Mouse (Mus musculus) brain, adult 2 months (tissue): ENCODE data around the gene Cachd1.

Source experiments
- DNase-seq: peaks from one replicate; pipeline ENCODE4 v3.0.0; 2011; ENCODE audit warnings: low read depth, low spot score

Gene Cachd1

DNA sequence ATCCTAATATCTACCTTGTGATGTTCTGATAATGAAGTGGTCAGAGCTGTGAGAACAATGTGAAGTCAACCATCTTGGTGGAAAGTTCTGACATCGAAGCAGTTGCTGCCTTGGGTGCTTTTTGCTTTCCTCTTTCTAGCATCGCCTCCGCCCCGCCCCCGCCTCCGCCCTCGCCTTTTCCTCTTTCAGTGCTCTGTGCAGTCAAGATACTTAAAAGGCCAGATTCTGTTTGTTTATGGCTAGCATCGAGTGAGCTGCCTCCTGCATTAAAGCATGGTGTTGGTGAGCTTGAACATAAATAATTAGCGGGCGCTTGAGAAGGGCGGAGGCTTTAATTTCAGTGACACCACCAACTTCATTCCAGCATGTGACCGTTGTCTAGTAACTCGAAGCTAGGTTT is 88.9 kb downstream of the Cachd1 start:
- DNase-seq, result peak; percentile 17

DNA sequence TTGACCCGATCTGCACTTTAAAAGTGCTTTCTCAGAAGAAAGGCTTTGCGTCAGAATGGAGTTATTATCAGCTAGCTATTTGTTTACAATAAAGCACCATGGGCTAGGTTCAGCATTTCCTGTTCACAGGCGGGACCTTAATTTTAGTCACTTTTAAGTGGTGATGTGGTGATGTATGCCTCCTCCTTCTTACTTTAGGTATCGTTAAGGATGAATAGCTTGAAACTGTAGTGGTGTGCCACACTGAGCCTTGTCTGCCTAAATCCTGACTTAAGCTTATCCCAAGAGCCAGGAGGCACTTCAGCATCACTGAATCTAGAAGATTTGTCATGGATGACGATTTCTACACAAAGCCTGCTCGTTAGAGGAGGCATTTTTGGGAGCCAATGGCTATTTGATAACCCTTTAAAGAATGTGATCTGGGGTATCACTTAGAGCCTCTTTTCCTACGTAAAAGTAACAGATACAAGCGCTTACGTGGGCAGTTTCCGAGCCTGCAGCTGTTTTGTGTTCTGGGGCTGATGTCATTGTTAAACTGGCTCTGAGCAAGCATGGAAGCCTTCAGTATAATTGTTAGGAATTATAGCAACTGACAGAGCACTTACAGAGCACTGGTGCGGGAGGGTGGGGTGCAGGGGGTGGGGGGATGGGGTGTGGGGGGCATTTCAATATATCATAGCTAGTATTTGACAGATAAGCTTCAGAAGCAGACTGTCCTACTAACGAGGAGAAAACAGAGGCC is 89.7 kb downstream of the Cachd1 start:
- peak; percentile 58 for DNase-seq

DNA sequence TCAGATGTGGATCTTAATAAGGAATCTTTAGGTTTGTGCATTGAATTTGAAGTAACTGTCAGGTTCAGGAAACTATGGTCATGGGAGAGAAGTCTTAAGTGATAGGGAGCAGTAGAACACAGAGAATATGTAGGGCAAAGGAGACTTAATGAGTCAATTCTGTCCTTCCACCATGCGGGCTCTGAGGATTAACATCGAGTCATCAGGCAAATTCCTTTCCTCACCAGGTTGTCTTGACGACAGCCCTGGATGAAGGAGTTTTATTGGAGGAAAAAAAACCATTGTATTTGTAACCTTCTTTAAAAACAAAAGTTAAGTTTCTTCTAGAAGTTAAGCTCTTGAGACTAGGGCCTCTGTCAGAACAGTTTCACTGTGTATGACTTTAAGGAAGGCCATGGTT is 100.9 kb downstream of the Cachd1 start:
- no peak for DNase-seq

DNA sequence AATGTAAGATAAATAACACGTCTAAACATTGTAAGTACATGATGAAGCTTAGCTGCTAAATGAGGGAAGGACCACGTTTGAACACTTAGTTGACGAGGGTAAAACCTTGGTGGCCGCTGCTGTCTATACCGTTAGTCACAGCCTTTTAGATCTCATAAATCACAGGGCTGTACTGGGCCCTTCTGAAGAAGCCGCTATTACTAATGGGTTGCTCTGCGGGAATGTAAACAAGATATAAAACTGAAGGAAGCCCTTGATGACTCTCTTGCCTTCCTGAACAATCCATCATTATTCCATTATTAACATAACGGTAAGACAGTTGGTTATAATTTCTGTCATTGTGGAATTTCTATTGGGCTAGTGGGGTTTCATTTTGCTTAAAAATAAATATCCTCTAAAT is 102.9 kb downstream of the Cachd1 start:
- no peak for DNase-seq

DNA sequence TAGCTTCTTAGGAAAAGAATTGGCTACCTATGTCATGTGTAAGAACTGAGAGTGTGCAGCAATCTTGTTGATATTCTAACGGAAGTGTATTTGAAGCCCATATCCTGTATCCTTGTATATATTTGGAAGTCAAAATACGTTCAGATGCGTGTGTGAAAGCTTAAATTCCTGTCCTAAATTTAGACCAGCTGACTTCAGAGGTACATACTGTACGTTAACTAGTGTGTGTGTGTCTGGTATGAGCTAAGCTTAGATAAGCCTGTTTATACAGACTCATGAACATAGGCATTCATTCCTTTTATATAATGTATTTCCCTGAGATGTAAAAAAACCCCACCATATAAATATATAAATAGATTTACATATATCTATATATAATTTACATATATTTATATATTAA is 103.6 kb downstream of the Cachd1 start:
- DNase-seq, result no peak

DNA sequence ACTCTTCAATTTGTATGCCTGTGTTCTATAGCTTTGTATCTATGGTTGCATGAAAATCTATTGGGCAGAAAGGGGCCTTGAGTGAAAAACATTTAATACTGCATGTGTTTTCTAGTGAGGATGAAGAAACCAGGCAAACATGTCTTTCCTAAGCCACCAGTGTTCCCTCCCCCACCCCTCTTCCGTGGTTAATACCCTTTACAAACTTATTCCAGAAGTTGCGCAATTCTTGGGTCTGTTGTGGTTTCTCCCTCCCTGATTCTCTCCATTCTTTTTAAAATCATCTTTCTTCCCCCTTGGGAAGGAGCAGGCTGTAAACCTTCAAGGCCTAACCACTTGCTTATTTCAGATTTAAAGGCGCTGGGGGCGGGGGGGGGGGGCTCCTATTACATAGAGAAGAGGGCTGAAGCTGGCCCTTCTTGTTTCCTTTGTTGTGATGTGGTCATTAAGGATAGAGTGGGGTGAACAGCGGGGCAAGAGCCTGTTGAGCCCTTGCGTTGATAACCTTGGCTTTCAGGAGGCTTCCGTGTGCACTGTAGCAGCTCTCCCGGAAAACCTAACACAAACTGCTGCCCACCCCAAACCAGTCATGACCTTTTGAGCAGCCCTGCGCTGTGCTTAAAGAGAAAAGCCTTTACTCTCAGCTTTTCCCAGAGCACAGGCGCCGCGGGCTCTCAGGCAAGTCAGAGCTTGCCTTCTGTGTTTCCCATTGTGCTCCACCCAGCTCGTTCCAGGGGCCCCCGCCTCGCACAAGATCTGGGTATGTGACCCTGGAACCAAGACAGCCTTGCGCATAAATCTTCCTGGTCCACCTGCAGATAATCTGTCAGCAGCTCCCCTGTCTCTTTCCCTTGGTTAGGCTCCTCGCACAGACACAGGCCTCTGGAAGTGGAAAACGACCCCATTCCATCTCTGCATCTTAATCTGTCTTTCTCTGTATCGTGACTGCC is 109.6 kb downstream of the Cachd1 start:
- DNase-seq, result no peak

DNA sequence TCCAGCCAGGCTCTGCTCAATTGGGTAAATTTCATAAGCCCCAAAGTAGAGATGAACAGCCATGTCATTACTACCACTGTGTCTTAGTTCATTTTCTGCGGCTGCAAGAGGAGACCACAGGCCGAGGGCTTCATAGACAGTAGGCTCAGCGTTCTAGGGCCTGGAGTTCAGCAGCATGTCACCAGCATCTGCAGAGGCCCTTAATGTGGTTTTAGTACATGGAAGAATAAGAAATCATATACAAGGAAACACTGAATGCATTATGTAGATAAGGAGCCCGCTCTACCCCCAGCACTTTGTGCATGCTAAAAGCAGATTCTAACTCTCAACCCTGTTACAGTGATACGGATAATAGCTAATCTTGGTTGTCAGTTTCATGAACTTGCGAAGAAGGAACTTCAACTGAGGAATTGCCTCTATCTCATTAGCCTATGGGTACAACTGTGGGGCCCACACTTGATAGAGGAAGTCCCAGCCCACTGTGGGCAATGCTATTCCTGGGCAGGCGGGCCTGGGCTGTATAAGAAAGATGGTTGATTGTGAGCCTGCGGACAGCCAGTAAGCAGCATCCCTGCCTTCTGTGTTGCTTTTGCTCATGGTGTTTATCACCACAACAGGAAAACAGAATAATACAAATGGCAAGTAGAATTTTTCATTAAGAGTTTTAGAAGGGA is 110.4 kb downstream of the Cachd1 start:
- DNase-seq, result no peak

DNA sequence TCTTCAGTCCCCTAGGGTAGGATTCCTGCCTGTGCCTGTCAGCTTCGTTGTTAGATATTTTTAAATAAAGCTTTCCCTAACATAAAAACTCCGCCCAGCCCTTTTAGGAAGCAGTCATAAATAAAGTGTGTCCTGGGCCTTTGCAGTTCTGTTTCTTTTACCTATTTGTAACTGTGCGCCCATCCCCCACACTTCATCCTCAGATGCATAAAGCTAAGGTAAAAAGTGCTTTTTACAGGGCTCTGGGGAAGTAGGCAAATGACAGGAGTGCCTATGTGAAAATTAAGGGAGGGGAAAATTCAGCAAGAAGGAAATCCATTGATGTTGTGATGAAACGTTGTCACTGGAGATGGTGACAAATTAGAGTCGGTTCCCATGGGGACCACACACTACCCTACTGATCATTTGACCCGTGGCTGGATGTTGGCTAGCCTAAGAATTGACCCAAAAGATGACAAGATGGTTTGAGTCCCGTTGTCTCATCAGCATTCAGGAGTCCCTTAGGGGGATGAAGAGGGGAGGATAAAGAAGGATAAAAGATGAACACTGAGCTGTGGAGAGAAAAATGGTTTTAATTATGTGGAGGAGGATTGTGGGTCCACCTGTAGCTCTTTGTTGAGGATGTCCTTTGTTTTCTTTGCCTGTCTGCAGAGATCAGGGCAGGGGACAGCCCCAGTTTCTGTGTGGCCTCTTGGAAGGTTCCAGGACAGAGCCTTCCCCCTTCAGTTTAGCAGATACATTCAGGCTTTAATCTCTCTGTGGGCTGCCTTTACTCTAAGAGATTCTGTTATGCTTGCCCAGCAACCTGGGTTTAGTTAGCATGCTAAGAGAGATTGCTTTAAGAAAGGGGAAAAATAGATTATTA is 113.9 kb downstream of the Cachd1 start:
- no peak for DNase-seq

DNA sequence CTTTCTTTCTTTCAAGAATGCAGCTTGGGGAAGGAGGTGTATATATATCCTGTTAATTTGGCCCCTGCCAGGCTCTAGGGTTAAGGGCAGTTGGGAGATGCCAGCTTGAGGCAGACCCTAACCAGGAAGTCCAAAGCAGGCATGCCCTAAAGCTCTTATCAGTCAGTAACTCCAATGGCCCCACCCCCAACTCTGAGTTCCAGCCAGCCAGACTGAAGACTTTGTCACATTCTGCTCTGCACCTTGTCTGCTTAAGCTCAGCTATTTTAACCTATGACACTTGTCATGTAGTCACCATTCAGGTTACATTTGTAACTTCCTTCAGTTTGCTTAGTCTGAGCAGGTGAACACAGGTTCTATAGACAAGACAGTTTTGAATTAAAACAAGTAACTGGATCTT is 117.3 kb downstream of the Cachd1 start:
- DNase-seq, result no peak

DNA sequence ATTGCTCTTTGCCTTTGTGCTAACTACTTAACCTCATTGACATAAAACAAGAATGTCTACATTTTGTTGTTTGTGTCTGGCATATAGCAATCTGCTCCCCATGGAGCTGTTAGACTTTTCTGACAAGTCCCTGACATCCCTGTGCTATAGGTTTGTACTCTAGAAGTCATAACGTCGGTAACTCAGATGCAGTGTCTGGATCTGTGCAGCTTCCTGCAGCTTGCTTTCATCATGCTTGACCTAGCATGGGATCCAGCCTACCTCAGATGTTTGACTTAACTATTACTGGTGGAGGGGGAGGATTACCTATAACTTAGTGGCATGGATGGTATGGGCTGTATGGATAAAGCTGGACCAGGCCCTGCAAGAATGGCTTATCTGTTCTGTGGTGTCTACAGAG is 117.7 kb downstream of the Cachd1 start:
- no peak for DNase-seq

DNA sequence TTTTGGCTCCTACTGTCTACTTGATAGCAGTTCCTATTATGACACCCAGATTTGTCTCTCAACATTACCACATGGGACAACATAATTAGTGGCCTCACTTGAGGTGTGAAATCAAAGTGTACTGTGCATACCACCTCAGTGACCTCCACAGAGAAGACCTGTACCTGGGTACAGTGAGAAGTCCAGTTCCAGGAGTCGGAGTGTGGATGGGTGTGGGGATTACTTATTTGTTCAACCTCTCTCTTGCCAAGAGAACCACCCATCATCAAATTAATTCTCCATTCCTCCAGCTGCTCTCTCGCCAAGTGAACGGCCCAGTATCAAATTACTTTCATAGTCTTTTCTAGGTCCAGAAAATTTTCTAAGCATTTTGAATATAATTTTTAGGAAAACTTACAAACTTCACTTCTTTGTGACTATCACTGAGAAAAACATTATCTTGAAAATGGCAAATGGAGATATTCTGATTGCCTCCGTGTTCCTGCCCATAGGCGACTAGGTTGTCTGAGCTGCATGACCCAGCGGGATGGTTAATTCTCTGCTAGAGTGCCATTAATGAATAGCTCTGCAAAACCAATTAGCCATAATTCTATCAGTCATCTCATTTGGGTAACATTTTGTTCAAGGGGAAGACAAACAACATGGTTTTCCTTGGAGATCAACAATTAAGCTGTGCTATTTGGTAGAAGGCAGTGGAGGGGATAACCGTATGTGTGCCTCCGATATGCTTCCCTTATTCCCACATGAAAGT is 120.0 kb downstream of the Cachd1 start:
- DNase-seq, result no peak

DNA sequence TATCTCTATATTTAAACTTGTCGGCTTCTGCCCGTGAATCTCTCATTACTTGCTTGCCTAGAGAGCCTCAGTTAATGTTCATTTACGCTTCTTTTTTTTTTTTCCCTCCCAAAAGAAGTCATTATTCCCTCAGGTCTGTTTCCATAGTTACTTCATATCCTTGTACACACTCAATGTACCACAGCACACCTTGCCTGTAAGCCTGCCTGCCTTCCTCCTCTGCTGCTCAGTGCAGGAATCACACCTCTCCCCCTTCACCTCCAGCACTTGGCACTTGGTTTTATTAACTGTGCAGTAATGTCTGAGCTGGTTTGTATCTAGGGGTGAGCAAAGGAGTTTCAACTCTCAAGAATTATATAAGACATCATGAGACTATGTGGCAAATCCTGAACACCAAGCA is 121.5 kb downstream of the Cachd1 start:
- no peak for DNase-seq

DNA sequence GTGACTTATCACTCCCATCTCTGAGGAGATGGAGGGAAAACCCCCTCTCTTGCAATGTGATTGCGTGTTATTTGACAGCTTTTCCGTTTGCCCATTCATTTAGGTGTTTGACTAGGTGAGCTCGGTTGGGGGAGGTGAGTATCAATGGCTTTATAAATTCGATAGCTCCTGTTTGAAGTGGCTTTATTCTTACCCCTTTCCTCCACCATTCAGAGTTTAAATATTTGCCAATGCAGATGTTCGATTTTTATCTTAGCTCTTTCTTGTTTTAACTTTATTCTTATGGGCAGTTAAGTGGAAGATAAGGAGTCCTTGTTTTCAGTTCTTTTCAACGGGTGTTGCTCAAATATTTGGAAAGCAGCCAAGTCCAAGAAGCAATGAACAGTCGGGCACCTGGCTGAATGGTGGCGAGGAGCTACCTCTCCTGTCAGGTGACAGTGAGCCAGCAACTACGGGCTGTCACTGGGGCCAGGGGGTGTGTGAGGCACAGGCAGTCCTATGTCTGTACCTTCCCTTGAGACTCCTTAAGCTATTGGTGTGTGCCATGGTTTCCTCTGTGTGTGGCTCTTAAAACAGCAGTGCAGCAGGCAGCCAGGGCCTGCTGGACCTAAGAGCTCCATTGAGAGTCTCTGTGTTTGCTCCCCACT is 133.3 kb downstream of the Cachd1 start:
- DNase-seq, result no peak

DNA sequence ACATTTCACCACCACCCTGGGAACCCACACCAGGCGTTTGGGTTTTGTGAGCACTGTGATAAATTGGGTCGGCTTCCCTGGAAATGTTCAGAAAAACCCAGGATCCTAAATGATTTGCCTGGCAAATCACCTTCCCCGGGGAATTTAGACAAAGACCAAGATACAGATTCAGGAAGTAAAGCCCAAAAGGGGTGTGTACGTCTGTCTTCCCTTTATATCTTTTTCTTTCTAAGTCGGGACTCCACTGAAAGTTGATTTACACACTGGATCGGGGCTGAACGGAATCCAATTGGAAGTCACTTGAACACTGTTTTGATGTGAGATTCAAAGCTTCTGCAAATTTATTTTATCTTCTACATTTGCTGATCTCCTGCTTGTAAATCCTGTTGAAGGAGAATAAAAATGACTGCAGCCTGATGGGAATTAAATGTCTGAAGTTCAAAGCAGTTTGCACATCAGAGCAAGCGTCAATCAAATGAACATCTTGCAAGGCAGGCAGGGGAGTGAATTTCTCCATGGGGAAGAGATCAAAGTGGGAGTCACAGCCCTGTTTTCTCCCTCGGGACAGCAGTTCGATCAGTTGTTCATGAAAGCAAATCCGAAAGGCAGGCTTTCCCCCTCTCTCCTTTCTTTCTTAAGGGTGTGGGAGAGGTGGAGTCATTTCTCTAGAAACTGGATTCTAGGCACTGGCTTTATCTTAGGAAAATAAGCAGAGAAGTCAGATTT is 134.3 kb downstream of the Cachd1 start:
- peak; percentile 41 for DNase-seq

DNA sequence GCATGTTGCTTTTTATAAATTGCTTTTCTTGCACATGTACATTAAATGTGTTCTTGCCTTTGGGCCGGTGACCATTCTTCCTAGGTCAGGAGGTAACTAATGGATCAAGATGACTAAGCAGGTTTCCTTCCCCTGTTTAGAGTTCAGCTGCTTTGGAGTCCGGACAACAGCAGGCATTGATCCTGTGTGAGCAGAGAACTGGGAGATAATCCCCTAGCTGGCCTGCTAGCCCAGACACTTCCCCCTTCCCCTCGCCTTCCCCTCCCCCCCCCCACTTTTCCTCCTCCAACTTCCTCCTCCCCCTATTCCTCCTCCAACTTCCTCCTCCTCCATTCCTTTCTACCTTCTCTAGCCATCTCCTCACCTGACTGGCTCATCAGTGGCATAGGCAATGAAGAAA is 135.2 kb downstream of the Cachd1 start:
- DNase-seq, result no peak

DNA sequence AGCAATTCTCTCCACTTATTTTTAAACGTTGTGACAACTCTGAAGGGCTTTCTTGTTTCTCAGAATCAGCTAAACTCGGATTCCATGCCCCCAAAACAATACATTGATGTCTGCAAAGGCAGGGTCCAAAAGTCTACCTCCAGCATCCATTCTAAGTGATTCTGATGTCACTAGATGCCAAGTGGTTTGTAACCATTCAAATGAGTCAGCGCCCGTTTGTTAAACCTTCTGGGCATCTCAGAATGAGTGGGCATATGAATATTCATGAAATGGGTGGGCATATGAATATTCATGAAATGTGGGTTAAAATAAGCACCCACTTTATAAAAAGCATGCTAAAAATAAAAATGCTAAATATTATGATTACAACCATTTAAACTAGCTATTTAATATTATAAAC is 137.2 kb downstream of the Cachd1 start:
- peak; percentile 50 for DNase-seq

DNA sequence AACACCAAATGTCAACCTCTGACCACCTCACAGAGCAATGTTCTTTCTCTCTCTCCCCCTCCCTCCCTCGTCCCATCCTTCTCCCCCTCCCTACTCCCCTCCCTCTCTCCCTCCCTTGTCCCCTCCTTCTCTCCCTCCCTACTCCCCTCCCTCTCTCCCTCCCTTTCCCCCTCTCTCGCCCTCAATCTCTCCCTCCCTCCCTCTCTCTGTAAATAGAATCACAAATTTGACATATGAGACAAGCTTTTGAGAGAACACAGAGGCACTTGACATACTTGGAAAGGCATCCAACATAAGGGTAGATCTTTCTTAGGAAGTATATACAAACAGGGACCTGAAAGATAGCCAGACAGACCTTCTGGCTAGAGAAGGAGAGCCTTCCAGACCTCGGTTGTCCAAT is 138.1 kb downstream of the Cachd1 start:
- DNase-seq, result no peak

DNA sequence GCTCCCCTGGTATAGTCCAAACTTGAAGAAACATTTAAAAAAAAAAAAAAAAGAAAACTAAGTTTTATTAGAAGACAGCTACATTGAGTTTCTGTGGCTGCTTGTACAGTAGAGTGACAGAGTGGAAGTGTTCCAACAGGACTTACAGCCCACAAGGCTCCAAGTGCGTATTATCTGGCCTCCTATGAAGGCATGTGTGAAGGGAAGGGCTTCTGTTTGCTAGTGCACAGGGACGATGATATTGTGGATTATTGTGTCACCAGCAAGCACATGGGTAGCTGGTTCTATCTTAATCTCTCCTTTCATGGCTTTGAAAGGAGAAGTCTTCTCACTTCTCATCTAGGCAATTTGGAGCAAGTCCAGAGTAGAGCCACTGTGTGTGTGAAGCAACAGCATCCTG is 138.6 kb downstream of the Cachd1 start:
- DNase-seq, result no peak

DNA sequence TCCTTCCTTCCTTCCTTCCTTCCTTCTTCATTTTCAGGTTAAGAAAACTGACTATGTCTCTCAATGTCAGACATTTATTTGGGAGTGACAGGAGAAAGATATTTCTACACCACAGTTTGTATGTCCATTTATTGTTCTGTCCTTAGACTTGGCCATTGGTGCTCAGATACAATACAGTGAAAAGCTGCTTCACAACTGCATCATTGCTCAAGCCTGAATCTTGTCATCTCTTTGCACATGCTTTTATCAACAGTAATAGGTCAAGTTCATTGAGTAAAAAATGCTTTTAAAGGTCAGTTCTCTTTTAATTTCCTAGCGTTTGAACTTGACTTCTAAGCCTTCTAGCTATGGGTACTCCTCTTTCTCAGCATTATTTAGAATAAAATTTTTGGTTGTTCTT is 141.0 kb downstream of the Cachd1 start:
- no peak for DNase-seq

DNA sequence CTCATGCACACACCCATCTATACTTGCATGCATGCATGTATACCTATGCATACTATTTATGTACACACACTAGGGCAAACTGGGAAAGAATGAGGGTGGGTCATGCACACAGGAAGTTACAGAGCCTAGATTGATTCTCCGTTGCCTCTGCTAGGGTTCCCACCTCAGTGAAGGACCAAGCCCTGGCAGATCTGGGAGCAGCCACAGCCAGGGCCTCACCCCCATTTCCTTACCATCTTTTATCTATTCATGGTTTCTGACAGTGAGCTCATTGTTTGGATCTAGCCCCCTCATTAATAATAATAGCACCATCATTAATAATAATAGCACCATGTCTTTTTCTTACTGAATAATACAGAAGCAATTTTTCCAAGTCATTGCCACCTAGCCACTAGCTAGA is 143.9 kb downstream of the Cachd1 start:
- no peak for DNase-seq
